Mouse (Mus musculus) kidney, adult 18-20 months (tissue): ENCODE data around the gene Grb10.

Experiments used
- DNase-seq: peaks from one replicate; pipeline ENCODE4 v3.0.0; 2021

Gene Grb10

GRCm38 (mm10) chr11:12032831-12033230, 5.7 kb downstream of the Grb10 start:
- DNase-seq: no peak

- DNase-seq: no peak
Measured at GRCm38 (mm10) chr11:12026638-12027037, 11.8 kb downstream of the Grb10 start.

GRCm38 (mm10) chr11:12025756-12026593, 12.5 kb downstream of the Grb10 start:
- peak; percentile 79 for DNase-seq

- DNase-seq: no peak
Measured at GRCm38 (mm10) chr11:12025392-12025755, 13.1 kb downstream of the Grb10 start.

GRCm38 (mm10) chr11:12023051-12023450, 15.4 kb downstream of the Grb10 start:
- no peak for DNase-seq

GRCm38 (mm10) chr11:12019651-12020050, 18.8 kb downstream of the Grb10 start:
- DNase-seq: no peak

- DNase-seq: no peak
Measured at GRCm38 (mm10) chr11:12018604-12019003, 19.9 kb downstream of the Grb10 start.

- DNase-seq: no peak
Measured at GRCm38 (mm10) chr11:12010084-12010483, 28.4 kb downstream of the Grb10 start.

GRCm38 (mm10) chr11:12000293-12000910, 38.1 kb downstream of the Grb10 start:
- no peak for DNase-seq

- no peak for DNase-seq
Measured at GRCm38 (mm10) chr11:11998881-11999280, 39.6 kb downstream of the Grb10 start.

GRCm38 (mm10) chr11:11997045-11997444, 41.4 kb downstream of the Grb10 start:
- DNase-seq: no peak

- DNase-seq: no peak
Measured at GRCm38 (mm10) chr11:11995371-11995770, 43.1 kb downstream of the Grb10 start.

GRCm38 (mm10) chr11:11993807-11994206, 44.7 kb downstream of the Grb10 start:
- DNase-seq: no peak

- DNase-seq: no peak
Measured at GRCm38 (mm10) chr11:11993183-11993582, 45.3 kb downstream of the Grb10 start.

- no peak for DNase-seq
Measured at GRCm38 (mm10) chr11:11989850-11990249, 48.6 kb downstream of the Grb10 start.

GRCm38 (mm10) chr11:11987233-11987632, 51.2 kb downstream of the Grb10 start:
- DNase-seq: no peak

- no peak for DNase-seq
Measured at GRCm38 (mm10) chr11:11978611-11979197, 59.8 kb downstream of the Grb10 start.

- DNase-seq: peak; percentile 43
Measured at GRCm38 (mm10) chr11:11974591-11975255, 63.8 kb downstream of the Grb10 start.

- DNase-seq: peak; percentile 77
Measured at GRCm38 (mm10) chr11:11973366-11974014, 65.0 kb downstream of the Grb10 start.

GRCm38 (mm10) chr11:11972401-11973110, 65.9 kb downstream of the Grb10 start:
- no peak for DNase-seq

GRCm38 (mm10) chr11:11970246-11970645, 68.2 kb downstream of the Grb10 start:
- DNase-seq: no peak

GRCm38 (mm10) chr11:11968830-11969229, 69.7 kb downstream of the Grb10 start:
- no peak for DNase-seq
